Mouse (Mus musculus): ENCODE data around the gene B3galt5. TPM values are rescaled to one million over a fixed set of nuclear protein-coding genes. Genes with fewer than 3 reads are reported as not detected.

B3galt5 gene
- total and polyA plus RNA-seq, 2 experiments from 2014 or later: not detected

GRCm38 (mm10) chr16:96361305-96362124, 125.9 kb downstream of the B3galt5 start:
- H3K4me2 ChIP-seq (ENCODE audit: low read depth, low read length): no peak overlapping the region
- ATAC-seq (ENCODE audit: insufficient read depth, low read depth): no peak
- H3K27me3 ChIP-seq (ENCODE audit: control insufficient read depth, insufficient read depth, low read length): no peaks in the 10 kb centered on the region
- DNase-seq (ENCODE audit: low spot score): no peak
- 66% methylated on average over 22 of the region's 22 CpGs for WGBS
- no peaks in the 10 kb centered on the region for H3K9me3 ChIP-seq (replicated peaks; ENCODE audit: control insufficient read depth, low read length)
- H3K36me3 ChIP-seq (replicated peaks; ENCODE audit: control insufficient read depth, insufficient read depth, low read length): no peaks in the 10 kb centered on the region
- H3K9ac ChIP-seq (replicated peaks; ENCODE audit: low read depth, low read length): no peak overlapping the region
- H3K4me3 ChIP-seq (ENCODE audit: low read depth, low read length): no peak overlapping the region
- H3K4me1 ChIP-seq (ENCODE audit: control insufficient read depth, insufficient read depth): no peaks in the 10 kb centered on the region
- no peak overlapping the region for H3K27ac ChIP-seq (ENCODE audit: low read depth)
- no peak for TF ChIP-seq CTCF (IDR thresholded peaks at IDR 0.05; ENCODE audit: low read depth)
- no peak for TF ChIP-seq EP300 (IDR thresholded peaks at IDR 0.05; ENCODE audit: low read depth)

- 41% methylated on average over 4 of the region's 4 CpGs for WGBS
- no peak overlapping the region for H3K4me2 ChIP-seq (ENCODE audit: low read depth, low read length)
Observed at GRCm38 (mm10) chr16:96362873-96363272, 127.3 kb downstream of the B3galt5 start.

GRCm38 (mm10) chr16:96363277-96363676, 127.7 kb downstream of the B3galt5 start:
- Histone ChIP-seq H3K9ac (replicated peaks; ENCODE audit: low read depth, low read length) (no peak overlapping the region), H3K4me3 (ENCODE audit: low read depth, low read length) (no peak overlapping the region), H3K4me1 (ENCODE audit: control insufficient read depth, insufficient read depth) (no peaks in the 10 kb centered on the region), H3K4me2 (ENCODE audit: low read depth, low read length) (no peak overlapping the region), H3K9me3 (replicated peaks; ENCODE audit: control insufficient read depth, low read length) (no peaks in the 10 kb centered on the region), H3K27me3 (ENCODE audit: control insufficient read depth, insufficient read depth, low read length) (no peaks in the 10 kb centered on the region), H3K27ac (ENCODE audit: low read depth) (no peak overlapping the region), H3K36me3 (replicated peaks; ENCODE audit: control insufficient read depth, insufficient read depth, low read length) (no peaks in the 10 kb centered on the region)
- DNase-seq (ENCODE audit: low spot score) (no peak), ATAC-seq (ENCODE audit: insufficient read depth, low read depth) (no peak)
- 69% methylated on average over 5 of the region's 5 CpGs for WGBS
- no peak for TF ChIP-seq EP300 (IDR thresholded peaks at IDR 0.05; ENCODE audit: low read depth)
- no peak for TF ChIP-seq CTCF (IDR thresholded peaks at IDR 0.05; ENCODE audit: low read depth)

More at GRCm38 (mm10) chr16:96362873-96363272, 127.3 kb downstream of the B3galt5 start:
- TF ChIP-seq CTCF (IDR thresholded peaks at IDR 0.05; ENCODE audit: low read depth) (no peak), EP300 (IDR thresholded peaks at IDR 0.05; ENCODE audit: low read depth) (no peak)
- Histone ChIP-seq H3K4me3 (ENCODE audit: low read depth, low read length) (no peak overlapping the region), H3K9me3 (replicated peaks; ENCODE audit: control insufficient read depth, low read length) (no peaks in the 10 kb centered on the region), H3K36me3 (replicated peaks; ENCODE audit: control insufficient read depth, insufficient read depth, low read length) (no peaks in the 10 kb centered on the region), H3K4me1 (ENCODE audit: control insufficient read depth, insufficient read depth) (no peaks in the 10 kb centered on the region), H3K9ac (replicated peaks; ENCODE audit: low read depth, low read length) (no peak overlapping the region), H3K27me3 (ENCODE audit: control insufficient read depth, insufficient read depth, low read length) (no peaks in the 10 kb centered on the region), H3K27ac (ENCODE audit: low read depth) (no peak overlapping the region)
- no peak for ATAC-seq (ENCODE audit: insufficient read depth, low read depth)
- DNase-seq (ENCODE audit: low spot score): no peak

GRCm38 (mm10) chr16:96364870-96365269, 129.3 kb downstream of the B3galt5 start:
- H3K4me1 ChIP-seq (ENCODE audit: control insufficient read depth, insufficient read depth): no peaks in the 10 kb centered on the region
- H3K4me3 ChIP-seq (ENCODE audit: low read depth, low read length): no peak overlapping the region
- no peak overlapping the region for H3K9ac ChIP-seq (replicated peaks; ENCODE audit: low read depth, low read length)
- DNase-seq (ENCODE audit: low spot score) (no peak), ATAC-seq (ENCODE audit: insufficient read depth, low read depth) (no peak)
- H3K4me2 ChIP-seq (ENCODE audit: low read depth, low read length): no peak overlapping the region
- TF ChIP-seq EP300 (IDR thresholded peaks at IDR 0.05; ENCODE audit: low read depth) (no peak), CTCF (IDR thresholded peaks at IDR 0.05; ENCODE audit: low read depth) (no peak)
- no peaks in the 10 kb centered on the region for H3K36me3 ChIP-seq (replicated peaks; ENCODE audit: control insufficient read depth, insufficient read depth, low read length)
- 89% methylated on average over 11 of the region's 11 CpGs for WGBS
- no peaks in the 10 kb centered on the region for H3K9me3 ChIP-seq (replicated peaks; ENCODE audit: control insufficient read depth, low read length)
- H3K27ac ChIP-seq (ENCODE audit: low read depth): no peak overlapping the region
- no peaks in the 10 kb centered on the region for H3K27me3 ChIP-seq (ENCODE audit: control insufficient read depth, insufficient read depth, low read length)

Other genes with a start within 250 kb of the B3galt5 start
- gene Psmg1, start 244.8 kb upstream of the B3galt5 start, total RNA-seq (2014; rRNA removed; ENCODE audit: low replicate concordance): 27.4 and 38.9 TPM in 2 replicates
- 53.5 and 61.3 TPM in 2 replicates for gene Psmg1, start 244.8 kb upstream of the B3galt5 start, polyA plus RNA-seq (2015; fragmentation: Nextera tagmentation; extraction: Ambion mirVana)
- gene Brwd1, start 153.3 kb upstream of the B3galt5 start, total RNA-seq (2014; rRNA removed; ENCODE audit: low replicate concordance): 69.0 and 72.1 TPM in 2 replicates
- gene Brwd1, start 153.3 kb upstream of the B3galt5 start, polyA plus RNA-seq (2015; fragmentation: Nextera tagmentation; extraction: Ambion mirVana): 53.0 and 55.9 TPM in 2 replicates
- gene Hmgn1, start 108.1 kb upstream of the B3galt5 start, total RNA-seq (2014; rRNA removed; ENCODE audit: low replicate concordance): 56.7 and 76.8 TPM in 2 replicates
- gene Hmgn1, start 108.1 kb upstream of the B3galt5 start, polyA plus RNA-seq (2015; fragmentation: Nextera tagmentation; extraction: Ambion mirVana): 157 and 159 TPM in 2 replicates
- 38.3 and 54.7 TPM in 2 replicates for gene Wrb, start 90.4 kb upstream of the B3galt5 start, total RNA-seq (2014; rRNA removed; ENCODE audit: low replicate concordance)
- gene Wrb, start 90.4 kb upstream of the B3galt5 start, polyA plus RNA-seq (2015; fragmentation: Nextera tagmentation; extraction: Ambion mirVana): 28.4 and 28.9 TPM in 2 replicates
- gene Lca5l, start 43.5 kb upstream of the B3galt5 start, total RNA-seq (2014; rRNA removed; ENCODE audit: low replicate concordance): 1.5 and 3.4 TPM in 2 replicates
- gene Lca5l, start 43.5 kb upstream of the B3galt5 start, polyA plus RNA-seq (2015; fragmentation: Nextera tagmentation; extraction: Ambion mirVana): 2.3 TPM in 2 replicates
- 227 and 290 TPM in 2 replicates for gene Sh3bgr, start 35.4 kb upstream of the B3galt5 start, total RNA-seq (2014; rRNA removed; ENCODE audit: low replicate concordance)
- 597 and 622 TPM in 2 replicates for gene Sh3bgr, start 35.4 kb upstream of the B3galt5 start, polyA plus RNA-seq (2015; fragmentation: Nextera tagmentation; extraction: Ambion mirVana)
- 0.23 TPM in 1 of 2 replicates, not detected in the other for gene Itgb2l, start 207.8 kb downstream of the B3galt5 start, total RNA-seq (2014; rRNA removed; ENCODE audit: low replicate concordance)
- gene Itgb2l, start 207.8 kb downstream of the B3galt5 start, polyA plus RNA-seq (2015; fragmentation: Nextera tagmentation; extraction: Ambion mirVana): 0.04 TPM in 1 of 2 replicates, not detected in the other
- 6.0 TPM in 1 of 2 replicates, not detected in the other for gene Pcp4, start 231.8 kb downstream of the B3galt5 start, total RNA-seq (2014; rRNA removed; ENCODE audit: low replicate concordance)
- 0.51 TPM in 1 of 2 replicates, not detected in the other for gene Pcp4, start 231.8 kb downstream of the B3galt5 start, polyA plus RNA-seq (2015; fragmentation: Nextera tagmentation; extraction: Ambion mirVana)

All from heart, postnatal 0 days (tissue).